Mouse (Mus musculus): Measurements from ENCODE around the gene Zfhx3.

- TF ChIP-seq CTCF (IDR thresholded peaks at IDR 0.05) (no peak), EP300 (IDR thresholded peaks at IDR 0.05) (no peak)
Observed at GRCm38 (mm10) chr8:108910843-108911242, 968.4 kb downstream of the Zfhx3 start.
